Mouse (Mus musculus) erythroid progenitor cell, adult 5-6 weeks (primary cell): ENCODE data around the gene Sorcs1. TPM values are rescaled to one million over a fixed set of nuclear protein-coding genes. Genes with fewer than 3 reads are reported as not detected.

Experiments used
- ATAC-seq: replicated peaks from 2 replicates; pipeline ENCODE4 v1.8.0; 2016; ENCODE audit warnings: moderate number of reproducible peaks, mild to moderate bottlenecking, moderate TSS enrichment, inconsistent platforms; ENCODE audit not compliant: poor library complexity, low FRiP score, severe bottlenecking
- total RNA-seq, 2 experiments: library from RNA; stranded (forward) in 1 of 2; stranded (reverse) in 1 of 2; fragments of 150-400 nt in 1 of 2; fragments of 186-747, 209-891 nt in 1 of 2; gene quantifications; 2 replicates each; pipeline versions ENCODE4 v1.2.3 to v1.2.4; 2015 to 2017; ENCODE audit warnings: low replicate concordance in 2 of 2

Gene Sorcs1
- total RNA-seq, 2 experiments from 2014 or later, result not detected

- ATAC-seq, result no peak
Measured at GRCm38 (mm10) chr19:50105842-50106585, 572.4 kb downstream of the Sorcs1 start.
